Mouse (Mus musculus): Measurements from ENCODE around the gene 2510009E07Rik. TPM values are rescaled to one million over a fixed set of nuclear protein-coding genes. Genes with fewer than 3 reads are reported as not detected.

Gene 2510009E07Rik
- polyA plus RNA-seq, 1 experiment from 2014 or later, result 8.7 TPM

DNA sequence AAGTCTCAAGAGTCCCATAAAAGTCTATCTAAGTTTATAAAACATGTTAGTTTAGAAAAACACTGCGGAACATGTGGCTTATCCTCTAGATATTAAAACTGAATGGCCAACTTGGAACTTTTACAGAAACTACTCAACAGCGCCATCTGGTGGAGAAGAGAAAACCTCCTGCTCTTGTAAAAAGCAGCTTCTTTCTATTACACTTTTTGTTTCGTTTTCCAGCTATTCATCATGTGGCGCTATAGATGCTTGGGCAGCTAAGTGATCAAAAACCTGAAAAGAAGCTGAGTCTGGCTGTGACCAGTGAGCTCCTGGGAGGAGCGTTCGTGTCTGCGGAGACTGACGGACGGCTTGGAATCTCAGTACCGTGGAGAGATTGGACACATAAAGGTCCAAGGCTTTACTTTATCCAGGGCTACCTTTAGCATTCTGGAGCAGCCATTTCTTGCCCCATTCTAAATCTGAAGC lies 33.5 kb upstream of the 2510009E07Rik start:
- 37% methylated on average over 10 of the region's 10 CpGs for WGBS
- Histone ChIP-seq H3K36me3 (ENCODE audit: control insufficient read depth, insufficient read depth) (no peaks in the 10 kb centered on the region), H3K4me1 (replicated peaks; ENCODE audit: control insufficient read depth, insufficient read depth, low read length) (no peaks in the 10 kb centered on the region), H3K9ac (ENCODE audit: low read depth, low read length) (no peak overlapping the region), H3K27ac (ENCODE audit: low read depth, low read length) (no peak overlapping the region), H3K9me3 (ENCODE audit: control insufficient read depth) (no peaks in the 10 kb centered on the region), H3K4me3 (ENCODE audit: low read depth, low read length) (peak overlapping the region; percentile 26; the same call in 1 of the 2 replicates), H3K27me3 (replicated peaks; ENCODE audit: control insufficient read depth, insufficient read depth, low read length) (no peaks in the 10 kb centered on the region), H3K4me2 (replicated peaks; ENCODE audit: low read depth) (peak overlapping the region; percentile 56)
- peak; percentile 87 for TF ChIP-seq CTCF (IDR thresholded peaks at IDR 0.05; ENCODE audit: low read depth)
- ATAC-seq, result peak; percentile 47

DNA sequence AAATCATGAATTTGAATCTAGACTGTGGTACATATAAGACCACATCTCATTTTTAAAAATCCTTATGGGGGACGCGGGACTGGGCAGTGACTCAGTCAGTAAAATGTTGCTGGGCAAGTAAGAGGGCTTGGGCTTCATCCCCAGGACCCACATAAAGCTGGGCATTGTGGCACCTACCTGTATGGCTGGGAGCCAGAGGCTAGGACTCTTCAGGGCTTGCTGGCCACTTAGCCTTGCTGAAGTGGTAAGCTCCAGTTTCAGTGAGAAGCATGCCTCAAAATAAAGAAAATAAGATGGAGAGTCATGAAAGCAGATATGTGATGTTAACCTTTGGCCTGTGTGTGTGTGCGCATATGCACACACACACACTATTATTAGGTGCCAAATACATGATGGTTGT lies 33.0 kb upstream of the 2510009E07Rik start:
- H3K4me2 ChIP-seq (replicated peaks; ENCODE audit: low read depth), result no peak overlapping the region
- TF ChIP-seq CTCF (IDR thresholded peaks at IDR 0.05; ENCODE audit: low read depth), result no peak
- 0 out of 2 replicates have a peak, but pooled peaks have one; percentile 10 for ATAC-seq

DNA sequence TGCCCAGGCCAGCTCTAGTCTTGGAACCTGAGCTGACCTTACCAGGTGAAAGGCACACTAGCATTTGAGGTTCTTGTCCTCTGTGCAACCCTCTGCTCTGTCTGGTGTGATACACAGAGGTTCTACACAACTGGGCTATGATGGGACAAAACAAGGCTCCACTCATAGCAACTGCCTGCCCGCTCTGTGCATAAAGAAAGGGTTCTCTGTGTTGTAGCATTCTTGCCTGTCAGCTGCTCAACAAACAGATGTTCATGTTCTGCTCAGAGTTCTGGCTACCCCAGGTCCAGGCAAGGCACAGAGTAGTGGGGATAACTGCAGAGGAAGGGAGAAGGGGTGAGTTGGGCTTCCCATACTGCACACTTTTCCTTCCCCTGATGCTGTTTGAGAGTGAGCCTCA lies 29.8 kb upstream of the 2510009E07Rik start:
- H3K4me3 ChIP-seq (ENCODE audit: low read depth, low read length), result no peak overlapping the region
- H3K4me1 ChIP-seq (replicated peaks; ENCODE audit: control insufficient read depth, insufficient read depth, low read length), result no peaks in the 10 kb centered on the region
- H3K36me3 ChIP-seq (ENCODE audit: control insufficient read depth, insufficient read depth), result no peaks in the 10 kb centered on the region
- H3K4me2 ChIP-seq (replicated peaks; ENCODE audit: low read depth), result no peak overlapping the region
- H3K9ac ChIP-seq (ENCODE audit: low read depth, low read length), result no peak overlapping the region
- no peaks in the 10 kb centered on the region for H3K27me3 ChIP-seq (replicated peaks; ENCODE audit: control insufficient read depth, insufficient read depth, low read length)
- WGBS, result 91% methylated on average over 1 of the region's 1 CpGs
- H3K27ac ChIP-seq (ENCODE audit: low read depth, low read length), result no peak overlapping the region
- H3K9me3 ChIP-seq (ENCODE audit: control insufficient read depth), result no peaks in the 10 kb centered on the region
- no peak for TF ChIP-seq CTCF (IDR thresholded peaks at IDR 0.05; ENCODE audit: low read depth)
- ATAC-seq, result no peak

More for the DNA sequence above, 33.0 kb upstream of the 2510009E07Rik start:
- Histone ChIP-seq H3K4me1 (replicated peaks; ENCODE audit: control insufficient read depth, insufficient read depth, low read length) (no peaks in the 10 kb centered on the region), H3K9ac (ENCODE audit: low read depth, low read length) (no peak overlapping the region), H3K27me3 (replicated peaks; ENCODE audit: control insufficient read depth, insufficient read depth, low read length) (no peaks in the 10 kb centered on the region), H3K4me3 (ENCODE audit: low read depth, low read length) (no peak overlapping the region), H3K27ac (ENCODE audit: low read depth, low read length) (no peak overlapping the region), H3K36me3 (ENCODE audit: control insufficient read depth, insufficient read depth) (no peaks in the 10 kb centered on the region), H3K9me3 (ENCODE audit: control insufficient read depth) (no peaks in the 10 kb centered on the region)
- WGBS, result 89% methylated on average over 3 of the region's 3 CpGs

GRCm38 (mm10) chr16:21719770-21720169 lies 25.3 kb upstream of the 2510009E07Rik start:
- Histone ChIP-seq H3K4me1 (replicated peaks; ENCODE audit: control insufficient read depth, insufficient read depth, low read length) (no peaks in the 10 kb centered on the region), H3K9ac (ENCODE audit: low read depth, low read length) (no peak overlapping the region), H3K4me2 (replicated peaks; ENCODE audit: low read depth) (no peak overlapping the region), H3K27me3 (replicated peaks; ENCODE audit: control insufficient read depth, insufficient read depth, low read length) (no peaks in the 10 kb centered on the region), H3K27ac (ENCODE audit: low read depth, low read length) (no peak overlapping the region), H3K4me3 (ENCODE audit: low read depth, low read length) (no peak overlapping the region), H3K9me3 (ENCODE audit: control insufficient read depth) (no peaks in the 10 kb centered on the region), H3K36me3 (ENCODE audit: control insufficient read depth, insufficient read depth) (no peaks in the 10 kb centered on the region)
- no peak for TF ChIP-seq CTCF (IDR thresholded peaks at IDR 0.05; ENCODE audit: low read depth)
- 82% methylated on average over 7 of the region's 7 CpGs for WGBS
- ATAC-seq, result peak; percentile 66; the same call in 1 of the 2 replicates

- H3K36me3 ChIP-seq (ENCODE audit: control insufficient read depth, insufficient read depth), result no peaks in the 10 kb centered on the region
- no peak overlapping the region for H3K4me2 ChIP-seq (replicated peaks; ENCODE audit: low read depth)
- H3K27ac ChIP-seq (ENCODE audit: low read depth, low read length), result no peak overlapping the region
- H3K4me1 ChIP-seq (replicated peaks; ENCODE audit: control insufficient read depth, insufficient read depth, low read length), result no peaks in the 10 kb centered on the region
- H3K9me3 ChIP-seq (ENCODE audit: control insufficient read depth), result no peaks in the 10 kb centered on the region
- ATAC-seq, result no peak
- H3K4me3 ChIP-seq (ENCODE audit: low read depth, low read length), result no peak overlapping the region
- TF ChIP-seq CTCF (IDR thresholded peaks at IDR 0.05; ENCODE audit: low read depth), result no peak
- 82% methylated on average over 10 of the region's 10 CpGs for WGBS
- H3K9ac ChIP-seq (ENCODE audit: low read depth, low read length), result no peak overlapping the region
- H3K27me3 ChIP-seq (replicated peaks; ENCODE audit: control insufficient read depth, insufficient read depth, low read length), result no peaks in the 10 kb centered on the region
These were observed 20.1 kb upstream of the 2510009E07Rik start for GRCm38 (mm10) chr16:21714516-21714915.

- Histone ChIP-seq H3K9ac (ENCODE audit: low read depth, low read length) (no peak overlapping the region), H3K4me1 (replicated peaks; ENCODE audit: control insufficient read depth, insufficient read depth, low read length) (no peaks in the 10 kb centered on the region), H3K4me2 (replicated peaks; ENCODE audit: low read depth) (no peak overlapping the region), H3K9me3 (ENCODE audit: control insufficient read depth) (no peaks in the 10 kb centered on the region), H3K27me3 (replicated peaks; ENCODE audit: control insufficient read depth, insufficient read depth, low read length) (no peaks in the 10 kb centered on the region), H3K4me3 (ENCODE audit: low read depth, low read length) (no peak overlapping the region), H3K36me3 (ENCODE audit: control insufficient read depth, insufficient read depth) (no peaks in the 10 kb centered on the region), H3K27ac (ENCODE audit: low read depth, low read length) (no peak overlapping the region)
- TF ChIP-seq CTCF (IDR thresholded peaks at IDR 0.05; ENCODE audit: low read depth), result no peak
- 28% methylated on average over 2 of the region's 2 CpGs for WGBS
- no peak for ATAC-seq
These were observed 15.9 kb upstream of the 2510009E07Rik start for GRCm38 (mm10) chr16:21710321-21710720.

GRCm38 (mm10) chr16:21704691-21705090 lies 10.2 kb upstream of the 2510009E07Rik start:
- H3K4me2 ChIP-seq (replicated peaks; ENCODE audit: low read depth), result no peak overlapping the region
- no peaks in the 10 kb centered on the region for H3K27me3 ChIP-seq (replicated peaks; ENCODE audit: control insufficient read depth, insufficient read depth, low read length)
- no peak for TF ChIP-seq CTCF (IDR thresholded peaks at IDR 0.05; ENCODE audit: low read depth)
- H3K4me3 ChIP-seq (ENCODE audit: low read depth, low read length), result no peak overlapping the region
- WGBS, result 42% methylated on average over 5 of the region's 5 CpGs
- ATAC-seq, result no peak
- H3K4me1 ChIP-seq (replicated peaks; ENCODE audit: control insufficient read depth, insufficient read depth, low read length), result no peaks in the 10 kb centered on the region
- H3K9me3 ChIP-seq (ENCODE audit: control insufficient read depth), result 0 out of 2 replicates have a peak, but pooled peaks cover 5% of the 10 kb centered on the region
- H3K36me3 ChIP-seq (ENCODE audit: control insufficient read depth, insufficient read depth), result no peaks in the 10 kb centered on the region
- no peak overlapping the region for H3K27ac ChIP-seq (ENCODE audit: low read depth, low read length)
- no peak overlapping the region for H3K9ac ChIP-seq (ENCODE audit: low read depth, low read length)
